Mouse (Mus musculus) ES-Bruce4 (cell line): ENCODE data around the gene Ccr7. TPM values are rescaled to one million over a fixed set of nuclear protein-coding genes. Genes with fewer than 3 reads are reported as not detected.

ENCODE experiments used
- H3K27ac ChIP-seq: 2 replicates; pipeline ENCODE4 v1.5.1; 2012; ENCODE audit warnings: low read length, inconsistent platforms; ENCODE audit not compliant: insufficient read depth
- H3K27me3 ChIP-seq: 2 replicates; pipeline ENCODE4 v1.6.1; 2012; ENCODE audit warnings: mild to moderate bottlenecking, low read length, inconsistent platforms; ENCODE audit not compliant: control insufficient read depth, poor library complexity, insufficient read depth, severe bottlenecking
- H3K36me3 ChIP-seq: 2 replicates; pipeline ENCODE4 v1.6.1; 2012; ENCODE audit warnings: inconsistent platforms, mild to moderate bottlenecking, low read length, moderate library complexity; ENCODE audit not compliant: control insufficient read depth, poor library complexity, insufficient read depth, severe bottlenecking
- H3K4me1 ChIP-seq: one replicate; pipeline ENCODE4 v1.8.1; 2011; ENCODE audit warnings: low read length; ENCODE audit not compliant: control insufficient read depth, insufficient read depth
- H3K4me3 ChIP-seq: 2 replicates; pipeline ENCODE4 v1.5.1; 2011; ENCODE audit warnings: low read depth, mild to moderate bottlenecking, low read length
- H3K9ac ChIP-seq: 2 replicates; pipeline ENCODE4 v1.6.1; 2012; ENCODE audit warnings: low read depth, mild to moderate bottlenecking, inconsistent platforms; ENCODE audit not compliant: poor library complexity, severe bottlenecking
- H3K9me3 ChIP-seq: replicated peaks from 2 replicates; pipeline ENCODE4 v1.6.1; 2012; ENCODE audit warnings: mild to moderate bottlenecking, low read length, inconsistent platforms; ENCODE audit not compliant: control insufficient read depth, poor library complexity, insufficient read depth, severe bottlenecking
- CTCF ChIP-seq: IDR thresholded peaks from one replicate; pipeline ENCODE4 v1.8.1; 2011; ENCODE audit warnings: low read depth, low read length
- EP300 ChIP-seq: IDR thresholded peaks from 2 replicates; pipeline ENCODE4 v1.6.1; 2011; ENCODE audit warnings: low read depth, low read length; ENCODE audit not compliant: insufficient read depth
- POLR2A ChIP-seq: IDR thresholded peaks from one replicate; pipeline ENCODE4 v1.8.1; 2011; ENCODE audit warnings: low read length; ENCODE audit not compliant: insufficient read depth
- polyA plus RNA-seq: library from polyadenylated mRNA; stranded (reverse); fragments of >200 nt; gene quantifications from 2 replicates; pipeline ENCODE4 v1.2.4, GENCODE M21; 2011; ENCODE audit warnings: low read depth; ENCODE audit not compliant: missing spikeins, insufficient read depth, insufficient read length

The Ccr7 gene
- polyA plus RNA-seq, 1 experiment: not detected

- H3K27ac ChIP-seq: no peak overlapping the region
- H3K9me3 ChIP-seq: no peaks in the 10 kb centered on the region
- 0 out of 2 replicates have a peak, but pooled peaks have one; percentile 18 for TF ChIP-seq EP300
- no peak for TF ChIP-seq CTCF
- no peaks in the 10 kb centered on the region for H3K27me3 ChIP-seq
- no peaks in the 10 kb centered on the region for H3K36me3 ChIP-seq
- H3K4me3 ChIP-seq: no peak overlapping the region
- peaks cover 19% of the 10 kb centered on the region for H3K4me1 ChIP-seq
- no peak overlapping the region for H3K9ac ChIP-seq
These were observed 18.5 kb downstream of the Ccr7 start for GRCm38 (mm10) chr11:99136361-99136760.

- no peak for TF ChIP-seq POLR2A
- TF ChIP-seq CTCF: no peak
- no peak for TF ChIP-seq EP300
- Histone ChIP-seq H3K4me1 (peaks cover 17% of the 10 kb centered on the region), H3K4me3 (no peak overlapping the region), H3K27me3 (no peaks in the 10 kb centered on the region), H3K9ac (no peak overlapping the region), H3K27ac (peak overlapping the region; percentile 62), H3K9me3 (no peaks in the 10 kb centered on the region), H3K36me3 (no peaks in the 10 kb centered on the region)
These were observed 19.8 kb downstream of the Ccr7 start for GRCm38 (mm10) chr11:99135047-99135440.

DNA sequence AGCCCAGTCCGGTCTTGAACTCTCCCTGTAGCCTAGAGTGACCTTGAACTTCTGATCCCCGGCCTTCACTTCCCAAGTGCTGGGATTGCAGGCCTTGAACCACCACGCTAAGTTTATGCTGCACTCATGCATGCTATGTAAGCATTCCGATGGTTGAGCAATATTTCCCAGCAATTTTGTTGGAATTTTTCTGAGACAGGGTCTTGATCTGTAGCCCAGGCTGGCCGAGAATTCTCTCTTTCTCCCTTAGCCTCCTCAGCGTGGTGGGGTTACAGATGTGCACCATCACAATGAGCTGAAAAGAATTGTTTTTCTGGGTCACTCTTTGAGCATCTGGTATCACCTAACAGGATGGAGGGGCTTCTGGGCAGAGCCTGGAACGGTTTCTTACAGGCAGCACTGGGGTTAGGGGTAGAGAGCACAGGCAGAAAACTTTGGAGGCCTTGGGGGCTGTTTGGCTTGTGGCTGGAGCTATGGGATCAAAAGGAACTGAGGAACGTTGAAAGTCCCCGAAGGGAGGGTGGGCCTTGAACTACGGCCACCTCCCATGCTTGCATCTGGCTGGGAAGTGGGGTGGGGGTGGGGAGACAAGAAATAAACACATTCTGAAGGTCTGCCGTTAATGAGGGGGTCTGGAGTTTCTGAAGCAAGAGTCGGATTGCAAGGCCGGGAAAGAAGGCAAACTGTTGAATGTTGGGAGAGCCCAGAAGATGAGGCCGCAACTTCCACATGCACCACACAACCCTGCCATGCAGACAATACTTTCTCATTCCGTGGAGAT lies 20.4 kb downstream of the Ccr7 start:
- Histone ChIP-seq H3K27ac (peak overlapping the region; percentile 62), H3K36me3 (no peaks in the 10 kb centered on the region), H3K9ac (no peak overlapping the region), H3K4me3 (no peak overlapping the region), H3K9me3 (no peaks in the 10 kb centered on the region), H3K27me3 (no peaks in the 10 kb centered on the region), H3K4me1 (peaks cover 17% of the 10 kb centered on the region)
- TF ChIP-seq CTCF (no peak), EP300 (peak; percentile 93), POLR2A (no peak)

DNA sequence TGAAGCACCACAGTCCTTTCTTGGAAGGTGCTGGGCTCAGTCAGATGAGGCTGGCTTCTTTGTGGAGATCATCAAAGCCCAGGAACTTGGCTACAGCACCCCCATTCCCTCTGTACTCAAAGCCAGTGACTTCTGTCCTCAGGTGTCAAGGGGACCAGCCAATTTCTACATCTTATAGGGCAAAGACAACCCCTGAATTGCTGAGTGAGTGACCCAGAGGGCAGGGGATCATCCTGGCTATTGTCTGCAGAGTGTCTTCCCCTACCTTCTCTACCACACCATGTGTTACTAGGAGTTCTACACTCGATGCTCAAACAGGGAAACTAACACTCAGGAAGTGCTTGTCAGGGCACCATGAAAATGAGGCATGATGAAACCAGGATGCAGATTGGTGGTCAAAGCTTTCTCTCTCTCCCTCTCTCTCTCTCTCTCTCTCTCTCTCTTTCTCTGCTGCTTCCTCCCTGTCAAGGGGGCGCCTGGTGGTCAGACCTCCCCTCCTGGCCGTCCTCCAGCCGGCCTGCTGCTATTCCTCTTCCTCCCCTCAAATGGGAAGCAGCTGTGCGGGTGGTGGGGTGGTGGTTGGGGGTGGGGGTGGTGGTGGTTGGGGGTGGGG lies 21.5 kb downstream of the Ccr7 start:
- H3K9ac ChIP-seq: no peak overlapping the region; the same call in 1 of the 2 replicates
- no peak overlapping the region for H3K4me3 ChIP-seq
- H3K27ac ChIP-seq: no peak overlapping the region
- no peaks in the 10 kb centered on the region for H3K36me3 ChIP-seq
- peaks cover 17% of the 10 kb centered on the region for H3K4me1 ChIP-seq
- H3K9me3 ChIP-seq: no peaks in the 10 kb centered on the region
- H3K27me3 ChIP-seq: no peaks in the 10 kb centered on the region
- TF ChIP-seq POLR2A (no peak), CTCF (no peak), EP300 (no peak)

DNA sequence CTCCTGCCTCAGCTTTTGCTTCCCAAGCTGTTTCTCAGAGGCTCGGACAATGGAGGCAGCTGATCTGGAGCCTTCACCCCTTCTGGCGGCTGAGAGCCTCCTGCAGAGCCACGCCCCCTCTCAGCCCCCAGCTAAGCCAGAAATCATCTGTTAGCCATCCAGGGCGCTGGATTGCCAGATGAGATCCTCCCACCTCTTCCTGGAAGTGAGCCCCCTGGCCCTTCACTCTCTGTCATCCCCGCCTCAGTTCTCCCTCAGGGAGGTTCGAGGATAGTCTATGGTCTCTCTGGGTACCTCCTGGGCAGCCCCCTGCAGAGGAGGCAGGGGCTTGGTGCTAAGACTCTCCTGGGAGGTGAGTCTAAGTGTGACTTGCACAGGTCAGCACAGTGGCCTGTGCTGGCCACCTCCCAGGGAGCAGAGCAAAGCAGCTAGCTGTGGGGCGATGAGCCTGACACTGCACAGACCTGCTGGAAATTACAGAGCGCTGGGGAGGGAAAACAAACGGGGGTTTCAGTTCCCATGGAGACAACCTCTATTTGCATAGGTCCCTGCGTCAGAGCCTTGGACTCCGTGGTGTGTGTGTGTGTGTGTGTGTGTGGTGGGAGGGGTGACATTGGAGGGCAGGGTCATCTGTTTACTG lies 22.7 kb downstream of the Ccr7 start:
- Histone ChIP-seq H3K4me1 (peaks cover 17% of the 10 kb centered on the region), H3K27me3 (no peaks in the 10 kb centered on the region), H3K27ac (peak overlapping the region; percentile 29; the same call in 1 of the 2 replicates), H3K9me3 (no peaks in the 10 kb centered on the region), H3K4me3 (0 out of 2 replicates have a peak overlapping the region, but pooled peaks have one; percentile 18), H3K36me3 (no peaks in the 10 kb centered on the region), H3K9ac (no peak overlapping the region)
- TF ChIP-seq POLR2A (no peak), CTCF (no peak), EP300 (peak; percentile 53; the same call in 1 of the 2 replicates)

DNA sequence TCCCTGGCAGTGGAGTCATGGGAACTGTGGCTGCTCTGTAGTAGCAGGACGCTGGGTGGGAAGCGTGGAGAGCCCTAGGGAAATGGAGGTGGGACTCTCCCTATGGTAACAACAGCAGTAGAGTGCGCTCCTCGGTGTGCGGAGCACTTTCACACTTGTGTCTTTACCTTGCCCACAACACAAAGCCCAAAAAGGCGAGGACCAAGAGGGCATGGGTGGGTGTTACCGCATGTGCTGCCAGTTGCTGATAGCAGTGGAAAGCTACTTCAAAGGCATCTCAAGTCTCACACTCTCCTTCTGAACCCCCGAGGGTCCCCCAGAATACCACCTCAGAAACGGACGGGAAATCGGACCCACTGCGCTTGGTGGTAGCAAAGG lies 23.4 kb downstream of the Ccr7 start:
- no peak overlapping the region for H3K9ac ChIP-seq
- H3K27me3 ChIP-seq: no peaks in the 10 kb centered on the region
- H3K4me1 ChIP-seq: peaks cover 15% of the 10 kb centered on the region
- H3K9me3 ChIP-seq: no peaks in the 10 kb centered on the region
- H3K36me3 ChIP-seq: no peaks in the 10 kb centered on the region
- 0 out of 2 replicates have a peak overlapping the region, but pooled peaks have one; percentile 18 for H3K4me3 ChIP-seq
- H3K27ac ChIP-seq: no peak overlapping the region
- TF ChIP-seq CTCF (no peak), EP300 (no peak), POLR2A (no peak)
